Mouse (Mus musculus) E14TG2a.4 (cell line): ENCODE results near the gene Ddx6.

ENCODE experiments used
- CTCF ChIP-seq: conservative IDR thresholded peaks from 2 replicates; pipeline ENCODE4 v1.5.1; 2014; ENCODE audit warnings: low read length
- NANOG ChIP-seq: IDR thresholded peaks from 2 replicates; pipeline ENCODE4 v1.6.1; 2014; ENCODE audit warnings: borderline replicate concordance, low read length, mixed read lengths
- POU5F1 ChIP-seq: IDR thresholded peaks from 2 replicates; pipeline ENCODE4 v1.6.1; 2014; ENCODE audit warnings: low read length, borderline replicate concordance

DNA sequence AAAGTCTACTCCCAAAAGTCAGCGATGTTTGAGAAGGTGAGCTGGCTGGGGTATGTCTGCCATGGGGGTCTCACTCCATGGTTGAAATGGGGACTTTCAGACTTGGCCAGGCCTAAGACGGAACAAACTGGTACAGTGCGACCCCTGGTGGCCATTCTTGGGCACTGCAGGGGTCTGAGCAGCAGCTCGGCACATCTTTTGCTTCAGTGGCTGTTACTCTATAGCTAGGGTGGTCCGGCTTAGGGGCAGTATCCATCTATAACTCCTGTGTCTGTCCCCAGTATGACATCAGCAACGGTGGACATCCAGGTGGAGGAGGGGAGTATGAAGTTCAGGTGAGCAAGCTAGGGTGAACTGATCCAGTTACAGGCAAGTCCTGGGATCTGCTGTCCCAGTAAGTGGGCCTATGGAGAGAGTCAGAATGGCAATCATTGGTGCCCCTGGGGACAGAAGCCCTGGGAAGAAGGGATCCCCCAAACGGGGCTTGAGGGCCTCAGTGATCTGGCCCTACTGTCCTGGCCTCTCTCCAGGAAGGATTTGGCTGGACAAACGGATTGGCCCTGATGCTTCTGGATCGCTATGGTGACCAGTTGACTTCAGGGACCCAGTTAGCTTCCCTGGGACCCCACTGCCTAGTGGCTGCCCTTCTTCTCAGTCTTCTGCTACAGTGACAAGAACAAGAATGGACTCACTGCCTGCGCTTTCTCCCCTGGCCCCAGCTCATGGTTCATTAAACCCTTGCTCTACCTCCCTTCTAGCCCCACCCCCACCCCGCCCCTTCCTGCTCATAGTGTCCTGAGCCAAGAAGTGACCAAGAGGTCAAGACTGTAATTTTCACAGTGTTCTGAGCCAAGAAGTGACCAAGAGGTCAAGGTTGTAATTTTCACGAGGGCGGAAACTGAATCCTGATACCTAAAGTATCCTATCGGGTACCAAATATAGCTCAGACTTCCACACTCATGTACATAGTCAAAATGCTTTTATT, 80.9 kb downstream of the Ddx6 start:
- TF ChIP-seq CTCF (peak; percentile 98), POU5F1 (no peak), NANOG (no peak)
